Mouse (Mus musculus): ENCODE measurements around the gene Bex1. TPM values are rescaled to one million over a fixed set of nuclear protein-coding genes. Genes with fewer than 3 reads are reported as not detected.
A peak's percentile ranks its signal among the peaks of the same experiment; 100 is the strongest.

Gene Bex1
- total and polyA plus RNA-seq, 2 experiments from 2014 or later: 38.9 to 279 TPM

GRCm38 (mm10) chrX:136243181-136243580 lies 27.9 kb upstream of the Bex1 start:
- no peaks in the 10 kb centered on the region for H3K9me3 ChIP-seq (ENCODE audit: low read length)
- H3K9ac ChIP-seq (replicated peaks; ENCODE audit: low read length): no peak overlapping the region
- H3K4me1 ChIP-seq (ENCODE audit: insufficient read depth, low read length): no peaks in the 10 kb centered on the region
- no peak overlapping the region for H3K27ac ChIP-seq
- no peak overlapping the region for H3K4me3 ChIP-seq (ENCODE audit: low read length)
- WGBS: 87% methylated on average over 2 of the region's 2 CpGs
- ATAC-seq: no peak
- H3K4me2 ChIP-seq (ENCODE audit: low read depth, low read length): 0 out of 2 replicates have a peak overlapping the region, but pooled peaks have one; percentile 55
- no peak for TF ChIP-seq CTCF (IDR thresholded peaks at IDR 0.05; ENCODE audit: low read depth)
- no peaks in the 10 kb centered on the region for H3K36me3 ChIP-seq (ENCODE audit: insufficient read depth, low read length)
- no peaks in the 10 kb centered on the region for H3K27me3 ChIP-seq (ENCODE audit: insufficient read depth, low read length)
- no peak for DNase-seq (ENCODE audit: low spot score)

- no peak overlapping the region for H3K9ac ChIP-seq (replicated peaks; ENCODE audit: low read length)
- no peak overlapping the region for H3K27ac ChIP-seq
- H3K4me3 ChIP-seq (ENCODE audit: low read length): no peak overlapping the region
- H3K9me3 ChIP-seq (ENCODE audit: low read length): no peaks in the 10 kb centered on the region
- ATAC-seq (no peak), DNase-seq (ENCODE audit: low spot score) (peak; percentile 74)
- no peak overlapping the region for H3K4me2 ChIP-seq (ENCODE audit: low read depth, low read length)
- H3K27me3 ChIP-seq (ENCODE audit: insufficient read depth, low read length): no peaks in the 10 kb centered on the region
- no peaks in the 10 kb centered on the region for H3K4me1 ChIP-seq (ENCODE audit: insufficient read depth, low read length)
- 54% methylated on average over 3 of the region's 3 CpGs for WGBS
- no peaks in the 10 kb centered on the region for H3K36me3 ChIP-seq (ENCODE audit: insufficient read depth, low read length)
- peak; percentile 61 for TF ChIP-seq CTCF (IDR thresholded peaks at IDR 0.05; ENCODE audit: low read depth)
Measured at GRCm38 (mm10) chrX:136238118-136238517, 22.8 kb upstream of the Bex1 start.

DNA sequence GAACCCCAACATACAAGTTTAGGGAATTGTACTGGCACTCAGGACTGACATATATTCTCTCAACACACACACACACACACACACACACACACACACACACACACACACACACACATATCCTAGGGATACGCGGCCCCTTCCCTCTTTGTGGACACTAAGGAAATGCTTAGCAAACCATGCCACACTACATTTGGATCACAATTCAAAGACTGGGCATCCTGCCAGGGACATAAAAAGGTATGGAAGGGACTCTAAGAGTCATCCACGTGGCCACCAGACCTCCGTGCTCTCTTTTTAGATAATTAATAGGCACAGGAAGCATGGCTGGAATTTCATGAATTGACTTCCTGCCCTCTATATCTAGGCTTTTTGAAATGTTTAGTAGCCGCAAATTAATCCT lies 12.5 kb upstream of the Bex1 start:
- ATAC-seq: no peak
- no peaks in the 10 kb centered on the region for H3K36me3 ChIP-seq (ENCODE audit: insufficient read depth, low read length)
- H3K4me3 ChIP-seq (ENCODE audit: low read length): no peak overlapping the region
- H3K9me3 ChIP-seq (ENCODE audit: low read length): no peaks in the 10 kb centered on the region
- H3K27me3 ChIP-seq (ENCODE audit: insufficient read depth, low read length): no peaks in the 10 kb centered on the region
- TF ChIP-seq CTCF (IDR thresholded peaks at IDR 0.05; ENCODE audit: low read depth): no peak
- no peak overlapping the region for H3K9ac ChIP-seq (replicated peaks; ENCODE audit: low read length)
- 63% methylated on average over 5 of the region's 5 CpGs for WGBS
- no peak for DNase-seq (ENCODE audit: low spot score)
- H3K4me1 ChIP-seq (ENCODE audit: insufficient read depth, low read length): no peaks in the 10 kb centered on the region
- no peak overlapping the region for H3K4me2 ChIP-seq (ENCODE audit: low read depth, low read length)
- no peak overlapping the region for H3K27ac ChIP-seq

DNA sequence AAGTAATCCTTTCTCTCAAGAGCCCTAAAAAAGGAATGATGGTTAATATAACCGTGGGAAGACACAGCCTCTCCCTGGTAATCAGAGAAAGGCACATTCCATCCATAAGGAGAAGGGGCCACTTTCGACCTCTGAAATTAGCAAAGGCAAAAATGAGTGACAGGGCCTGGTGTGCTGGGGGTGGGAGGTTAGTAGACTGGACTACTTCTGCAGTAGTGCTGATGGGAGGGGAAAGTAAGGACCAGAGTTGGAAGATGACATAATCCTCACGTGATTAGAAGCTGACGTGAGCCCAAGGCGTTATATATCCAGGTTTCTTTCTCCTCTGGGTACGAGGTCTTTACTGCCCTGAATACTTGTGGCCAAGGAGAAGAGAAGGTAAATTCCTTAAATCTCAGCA lies 8.4 kb upstream of the Bex1 start:
- no peak for ATAC-seq
- DNase-seq (ENCODE audit: low spot score): no peak
- Histone ChIP-seq H3K9me3 (ENCODE audit: low read length) (no peaks in the 10 kb centered on the region), H3K27me3 (ENCODE audit: insufficient read depth, low read length) (no peaks in the 10 kb centered on the region), H3K4me1 (ENCODE audit: insufficient read depth, low read length) (no peaks in the 10 kb centered on the region), H3K36me3 (ENCODE audit: insufficient read depth, low read length) (no peaks in the 10 kb centered on the region), H3K4me2 (ENCODE audit: low read depth, low read length) (no peak overlapping the region), H3K9ac (replicated peaks; ENCODE audit: low read length) (no peak overlapping the region), H3K4me3 (ENCODE audit: low read length) (no peak overlapping the region), H3K27ac (no peak overlapping the region)
- 75% methylated on average over 6 of the region's 6 CpGs for WGBS
- no peak for TF ChIP-seq CTCF (IDR thresholded peaks at IDR 0.05; ENCODE audit: low read depth)

DNA sequence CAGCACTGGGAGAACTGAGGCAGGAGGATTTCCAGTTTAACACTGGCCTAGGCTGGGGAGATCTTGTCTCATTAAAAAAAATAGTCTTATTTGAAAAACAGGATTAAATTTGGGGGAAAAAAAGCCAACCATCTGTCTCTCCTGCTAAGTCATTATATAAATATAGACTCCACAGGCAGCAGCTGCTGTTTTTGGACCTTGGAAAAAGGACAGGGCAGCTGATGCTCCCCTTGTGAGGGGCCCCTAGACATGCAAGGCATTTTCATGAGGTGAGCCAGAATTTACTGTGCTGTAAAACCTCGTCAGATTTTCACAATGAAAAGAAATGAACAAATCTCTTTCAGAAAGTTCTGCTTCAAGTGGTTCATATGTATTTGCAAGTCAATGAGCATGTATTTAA lies 990 bp upstream of the Bex1 start:
- Histone ChIP-seq H3K27ac (no peak overlapping the region), H3K36me3 (ENCODE audit: insufficient read depth, low read length) (no peaks in the 10 kb centered on the region), H3K9ac (replicated peaks; ENCODE audit: low read length) (no peak overlapping the region), H3K4me1 (ENCODE audit: insufficient read depth, low read length) (no peaks in the 10 kb centered on the region), H3K4me3 (ENCODE audit: low read length) (no peak overlapping the region), H3K9me3 (ENCODE audit: low read length) (no peaks in the 10 kb centered on the region), H3K4me2 (ENCODE audit: low read depth, low read length) (no peak overlapping the region), H3K27me3 (ENCODE audit: insufficient read depth, low read length) (no peaks in the 10 kb centered on the region)
- WGBS: 46% methylated on average over 1 of the region's 1 CpGs
- DNase-seq (ENCODE audit: low spot score) (no peak), ATAC-seq (no peak)
- TF ChIP-seq CTCF (IDR thresholded peaks at IDR 0.05; ENCODE audit: low read depth): no peak

DNA sequence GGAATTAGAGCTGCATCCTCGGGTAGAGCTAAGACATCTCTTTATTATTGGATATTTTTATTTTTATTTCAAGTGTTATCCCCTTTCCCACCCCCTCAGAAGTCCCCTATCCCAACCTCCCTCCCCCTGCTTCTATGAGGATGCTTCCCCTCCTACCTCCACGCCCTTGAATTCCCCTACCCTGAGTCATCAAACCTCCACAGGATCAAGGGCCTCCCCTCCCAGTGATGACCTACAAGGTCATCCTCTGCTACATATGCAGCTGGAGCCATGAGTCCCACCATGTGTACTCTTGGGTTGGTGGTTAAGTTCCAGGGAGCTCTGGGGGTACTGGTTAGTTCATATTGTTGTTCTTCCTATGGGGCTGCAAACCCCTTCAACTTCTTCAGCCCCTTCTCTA lies 1.9 kb downstream of the Bex1 start:
- no peaks in the 10 kb centered on the region for H3K36me3 ChIP-seq (ENCODE audit: insufficient read depth, low read length)
- TF ChIP-seq CTCF (IDR thresholded peaks at IDR 0.05; ENCODE audit: low read depth): no peak
- no peak overlapping the region for H3K4me3 ChIP-seq (ENCODE audit: low read length)
- 74% methylated on average over 2 of the region's 2 CpGs for WGBS
- no peak overlapping the region for H3K9ac ChIP-seq (replicated peaks; ENCODE audit: low read length)
- no peaks in the 10 kb centered on the region for H3K9me3 ChIP-seq (ENCODE audit: low read length)
- no peak for ATAC-seq
- H3K4me1 ChIP-seq (ENCODE audit: insufficient read depth, low read length): no peaks in the 10 kb centered on the region
- H3K4me2 ChIP-seq (ENCODE audit: low read depth, low read length): no peak overlapping the region
- no peaks in the 10 kb centered on the region for H3K27me3 ChIP-seq (ENCODE audit: insufficient read depth, low read length)
- DNase-seq (ENCODE audit: low spot score): no peak
- H3K27ac ChIP-seq: no peak overlapping the region

DNA sequence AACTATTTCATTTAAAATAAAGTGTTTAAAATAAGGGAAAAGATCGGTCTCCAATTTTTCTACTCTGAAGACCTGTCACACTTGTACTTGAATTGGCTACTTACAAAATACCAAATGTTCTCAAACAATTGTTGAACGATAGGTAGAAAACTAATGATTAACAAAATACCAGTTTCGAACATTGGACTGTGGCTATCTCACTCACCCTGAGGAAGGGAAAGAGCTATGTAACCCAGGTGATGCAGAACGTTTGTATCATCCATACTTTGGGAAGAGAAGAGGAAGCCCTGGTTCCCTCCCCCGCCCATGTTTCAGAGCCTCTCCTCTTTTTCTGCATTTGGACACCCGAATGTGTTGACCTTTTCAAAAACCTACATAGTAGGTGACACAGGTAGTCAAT lies 10.9 kb downstream of the Bex1 start:
- Histone ChIP-seq H3K4me2 (ENCODE audit: low read depth, low read length) (no peak overlapping the region), H3K9ac (replicated peaks; ENCODE audit: low read length) (no peak overlapping the region), H3K36me3 (ENCODE audit: insufficient read depth, low read length) (no peaks in the 10 kb centered on the region), H3K27me3 (ENCODE audit: insufficient read depth, low read length) (no peaks in the 10 kb centered on the region), H3K4me3 (ENCODE audit: low read length) (no peak overlapping the region), H3K4me1 (ENCODE audit: insufficient read depth, low read length) (no peaks in the 10 kb centered on the region), H3K9me3 (ENCODE audit: low read length) (no peaks in the 10 kb centered on the region), H3K27ac (no peak overlapping the region)
- ATAC-seq (no peak), DNase-seq (ENCODE audit: low spot score) (no peak)
- TF ChIP-seq CTCF (IDR thresholded peaks at IDR 0.05; ENCODE audit: low read depth): no peak
- WGBS: 78% methylated on average over 6 of the region's 6 CpGs
